Mouse (Mus musculus) liver, adult 10 weeks (tissue): ENCODE measurements around the gene Selenoo. TPM values are rescaled to one million over a fixed set of nuclear protein-coding genes. Genes with fewer than 3 reads are reported as not detected.

ENCODE experiments used
- polyA plus RNA-seq: library from polyadenylated mRNA; stranded (reverse); fragments of 350-450 nt; fragmentation: Illumina TruSeq; extraction: RNeasy Lipid Tissue Mini Kit (QIAGEN cat#74804); gene quantifications from one replicate; pipeline ENCODE4 v1.2.3, GENCODE M21; 2014; ENCODE audit warnings: low read depth, low replicate concordance

Gene Selenoo
- polyA plus RNA-seq = 13.7 TPM

DNA sequence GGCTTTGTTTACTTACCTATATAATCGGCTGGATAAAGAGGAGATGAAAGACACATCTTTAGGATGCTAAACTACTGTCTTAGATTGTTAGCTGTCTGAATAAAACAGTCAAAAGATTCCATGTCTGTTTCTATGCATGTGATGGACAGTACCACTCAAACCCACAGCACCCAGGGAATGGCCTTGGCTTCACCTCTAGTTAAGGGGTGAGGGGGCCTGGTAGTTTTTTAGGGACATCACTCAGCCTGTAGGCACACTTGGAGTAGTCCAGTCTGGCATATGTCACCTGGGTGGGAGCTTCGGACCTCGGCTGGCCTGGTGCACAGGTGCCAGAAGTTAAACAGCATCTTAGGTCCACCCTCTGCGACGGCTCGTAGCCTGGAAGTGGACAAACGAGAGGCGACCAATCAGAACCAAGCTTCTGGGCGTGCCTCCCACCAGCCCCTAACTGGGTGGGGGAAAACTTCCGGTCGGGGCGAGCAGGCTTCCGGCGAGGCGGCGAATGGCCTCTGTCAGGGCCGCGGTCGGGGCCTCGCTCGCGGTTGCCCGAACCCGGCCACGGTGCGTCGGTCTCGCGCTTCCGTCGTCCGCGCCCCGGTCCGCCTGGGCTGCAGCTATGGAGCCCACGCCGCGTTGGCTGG lies at the start of gene Selenoo:
Gene Selenoo (plus strand): TSS at position 478 of the 641 bp plus-strand sequence.

DNA sequence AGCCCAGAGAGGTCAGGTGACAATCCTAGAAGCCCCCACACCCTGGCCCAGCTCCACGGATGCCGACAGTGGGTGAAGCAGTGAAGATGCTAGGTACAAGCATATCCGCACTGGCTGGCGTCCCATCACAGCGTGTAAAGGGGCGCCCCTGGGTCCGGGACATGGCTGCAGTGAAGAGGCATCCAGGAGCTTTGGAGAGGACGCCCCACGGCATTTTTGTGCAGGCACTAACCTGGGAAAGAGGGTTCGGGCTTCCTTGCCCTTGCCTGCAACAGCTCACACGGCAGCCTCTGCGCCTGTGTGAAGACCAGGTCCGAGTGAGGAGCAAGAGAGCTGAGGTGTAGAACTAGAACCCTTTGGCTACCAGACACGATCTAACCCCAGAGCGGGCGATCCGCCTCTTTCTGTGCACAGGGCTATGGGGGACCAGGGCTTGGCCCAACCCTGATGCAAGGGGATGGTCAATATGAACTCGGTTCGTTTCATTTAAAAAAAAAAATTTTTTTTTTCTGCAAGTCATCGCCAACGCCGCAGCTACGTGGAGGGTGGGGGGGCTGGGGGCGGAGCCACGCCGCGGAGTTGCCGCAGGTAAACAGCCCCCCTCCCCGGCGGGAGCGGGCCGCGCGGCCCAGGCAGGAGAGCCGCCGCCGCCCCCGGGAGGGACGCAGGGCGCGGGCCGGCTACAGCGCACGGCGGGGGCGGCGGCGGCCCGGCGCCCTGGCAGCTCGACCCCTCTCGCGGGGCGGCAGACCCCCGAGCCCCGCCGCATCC lies 29.5 kb upstream of the Selenoo start, which contains the start of gene Panx2:
Gene Panx2 (plus strand): TSS at position 574 of the 771 bp plus-strand sequence.

DNA sequence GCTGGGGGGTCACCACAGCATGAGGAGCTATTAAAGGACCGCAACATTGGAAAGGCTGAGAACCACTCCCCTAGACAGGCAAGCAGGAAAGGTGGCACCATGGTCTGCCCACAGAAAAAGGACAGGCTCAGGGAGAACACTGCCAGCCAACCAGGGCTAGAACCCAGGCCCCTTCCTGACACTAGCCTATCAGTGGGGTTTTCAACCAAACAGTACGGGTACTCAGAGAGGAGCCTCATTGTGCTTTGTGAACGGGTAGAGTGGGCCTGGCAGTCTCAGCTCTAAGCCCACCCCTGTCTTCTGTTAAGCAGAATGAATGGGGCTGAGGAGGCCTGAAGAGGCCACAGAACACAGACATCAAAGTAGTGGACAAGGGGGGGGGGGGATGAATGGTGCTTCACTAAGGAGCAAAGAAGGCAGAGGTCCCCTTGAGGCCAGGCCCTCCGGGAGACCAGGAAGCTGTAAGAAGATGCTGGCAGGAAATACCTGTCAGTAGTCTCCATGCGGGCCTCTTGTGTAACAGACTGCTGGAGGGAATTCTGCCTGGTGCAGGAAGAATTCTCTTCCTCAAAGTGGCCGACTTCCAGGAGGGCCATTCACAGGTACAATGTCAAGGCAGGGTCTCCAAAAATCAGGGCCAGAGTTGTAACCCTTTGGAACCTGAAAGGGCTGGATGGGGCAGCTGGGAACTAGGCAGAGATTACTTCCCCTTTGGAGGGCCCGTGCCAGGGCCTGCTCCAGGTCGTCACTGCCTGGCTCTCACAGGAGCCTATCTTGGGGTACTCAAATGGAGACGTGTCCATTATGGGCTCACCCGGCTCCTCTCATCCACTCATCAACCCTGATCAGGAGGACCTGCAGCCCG lies 14.0 kb upstream of the Selenoo start, which contains the start of gene Trabd:
Gene Trabd (plus strand): TSS at position 512 of the 865 bp plus-strand sequence.

DNA sequence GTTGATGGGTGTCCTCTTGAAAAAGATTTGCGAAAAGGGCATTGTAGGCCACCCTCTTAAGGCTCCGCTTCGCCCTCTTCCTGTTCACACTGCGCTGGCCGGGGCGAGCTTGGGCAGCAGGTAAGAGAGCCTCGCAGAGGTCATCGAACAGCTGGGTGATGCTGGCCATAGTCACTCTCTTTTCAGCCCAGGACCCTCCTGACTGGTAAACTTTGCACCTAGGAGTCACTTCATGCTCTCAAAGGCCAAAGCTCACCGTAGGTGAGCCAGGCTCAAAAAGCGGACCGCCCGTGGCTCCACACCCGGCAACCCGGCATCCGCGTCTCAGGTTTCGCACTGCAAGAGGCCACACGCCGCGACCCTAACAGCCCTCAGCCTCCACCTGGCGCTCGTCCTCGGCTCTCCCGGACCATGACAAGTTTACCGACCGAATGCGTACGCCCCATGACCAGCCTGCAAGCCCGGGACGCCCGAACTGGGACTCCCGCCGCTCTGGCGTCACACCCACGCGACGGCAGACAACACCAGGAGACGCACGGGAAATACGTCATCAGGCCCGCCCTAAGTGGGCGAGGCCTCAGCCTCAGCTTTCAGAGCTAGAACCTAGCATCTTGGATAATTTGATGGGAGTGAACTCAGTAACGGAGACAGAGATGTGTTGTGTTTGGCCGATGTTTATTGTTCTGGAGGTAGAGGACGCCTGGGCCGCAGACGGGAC lies 33.9 kb downstream of the Selenoo start, which contains the start of gene Tubgcp6:
Gene Tubgcp6 (minus strand): TSS at position 464 of the 718 bp plus-strand sequence.

DNA sequence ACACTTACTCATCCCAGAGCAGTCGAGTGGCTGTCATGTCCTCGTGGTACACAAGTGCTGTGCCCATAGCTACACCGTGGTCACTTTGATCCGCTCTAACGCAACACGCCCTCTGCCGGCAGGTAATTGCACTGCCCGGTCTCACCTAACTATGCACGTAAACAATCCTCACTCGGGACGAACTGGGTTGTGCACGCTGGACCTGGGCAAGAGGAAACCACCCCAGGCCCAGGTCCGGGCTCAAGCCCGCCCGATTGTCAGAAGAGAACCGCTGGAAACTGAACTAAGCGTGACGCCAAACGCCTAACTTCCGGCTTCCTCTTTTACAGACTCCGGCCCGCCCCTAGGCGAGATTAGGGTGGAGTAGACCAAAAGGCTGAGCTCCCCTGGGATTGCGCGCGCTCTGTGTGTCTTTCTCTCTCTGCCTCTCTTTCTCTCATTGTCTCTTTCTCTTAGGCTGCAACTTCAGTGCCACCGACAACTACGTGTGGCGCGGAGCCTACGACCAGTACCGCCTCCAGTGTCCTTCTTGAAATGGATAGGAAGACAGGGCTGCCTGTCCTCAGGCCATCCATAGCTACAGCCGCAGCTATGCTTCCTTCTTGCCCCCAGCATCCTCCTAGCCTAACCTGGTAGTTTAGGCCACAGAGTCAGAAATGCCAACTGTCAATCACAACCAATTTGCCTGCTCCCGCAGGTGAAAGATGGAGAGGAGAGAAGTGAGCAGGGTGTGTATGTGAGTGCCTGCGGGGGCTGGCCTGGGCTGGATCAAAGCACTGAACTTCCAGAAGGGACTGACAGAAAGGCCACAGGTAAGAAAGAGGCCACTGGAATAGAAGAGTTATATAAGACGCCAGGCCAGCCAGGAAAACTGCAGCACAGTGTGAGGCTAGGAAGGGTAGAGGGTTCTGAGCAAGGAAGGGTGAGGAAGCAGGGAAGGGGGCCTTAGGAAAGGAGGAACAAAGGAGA lies 39.8 kb downstream of the Selenoo start, which contains the start of gene Hdac10:
Gene Hdac10 (minus strand): TSS at position 319 of the 969 bp plus-strand sequence.

DNA sequence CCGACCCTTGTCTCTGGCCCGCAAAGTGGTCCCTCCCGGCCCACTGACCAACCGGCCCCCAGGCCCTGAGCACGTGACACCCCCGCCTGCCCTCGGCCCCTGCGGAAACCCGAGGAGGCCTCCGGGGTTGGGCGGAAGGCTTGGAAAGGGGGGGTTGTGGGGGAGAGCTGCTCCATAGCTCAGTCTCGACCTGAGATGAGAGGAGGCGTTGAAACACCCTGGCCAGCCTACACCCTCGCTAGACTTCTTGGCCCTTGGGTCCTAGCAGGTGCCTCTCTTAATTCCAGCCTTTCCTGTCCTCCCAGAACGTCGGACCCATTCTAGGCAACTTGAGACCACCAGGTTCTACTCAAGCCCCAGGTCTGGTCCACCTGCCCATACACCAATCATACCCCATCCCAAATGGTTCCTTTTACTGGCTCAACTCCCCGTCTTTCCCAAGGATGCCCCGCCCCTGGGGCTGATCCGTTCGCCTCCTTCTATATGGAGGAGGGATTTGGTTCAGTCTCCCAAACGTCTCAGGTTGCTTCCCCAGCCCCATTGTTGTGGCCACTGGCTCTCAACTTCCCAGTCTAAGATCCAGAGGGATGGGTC lies 51.9 kb downstream of the Selenoo start, which contains the start of gene Mapk12:
Gene Mapk12 (minus strand): TSS at position 45 of the 594 bp plus-strand sequence.

DNA sequence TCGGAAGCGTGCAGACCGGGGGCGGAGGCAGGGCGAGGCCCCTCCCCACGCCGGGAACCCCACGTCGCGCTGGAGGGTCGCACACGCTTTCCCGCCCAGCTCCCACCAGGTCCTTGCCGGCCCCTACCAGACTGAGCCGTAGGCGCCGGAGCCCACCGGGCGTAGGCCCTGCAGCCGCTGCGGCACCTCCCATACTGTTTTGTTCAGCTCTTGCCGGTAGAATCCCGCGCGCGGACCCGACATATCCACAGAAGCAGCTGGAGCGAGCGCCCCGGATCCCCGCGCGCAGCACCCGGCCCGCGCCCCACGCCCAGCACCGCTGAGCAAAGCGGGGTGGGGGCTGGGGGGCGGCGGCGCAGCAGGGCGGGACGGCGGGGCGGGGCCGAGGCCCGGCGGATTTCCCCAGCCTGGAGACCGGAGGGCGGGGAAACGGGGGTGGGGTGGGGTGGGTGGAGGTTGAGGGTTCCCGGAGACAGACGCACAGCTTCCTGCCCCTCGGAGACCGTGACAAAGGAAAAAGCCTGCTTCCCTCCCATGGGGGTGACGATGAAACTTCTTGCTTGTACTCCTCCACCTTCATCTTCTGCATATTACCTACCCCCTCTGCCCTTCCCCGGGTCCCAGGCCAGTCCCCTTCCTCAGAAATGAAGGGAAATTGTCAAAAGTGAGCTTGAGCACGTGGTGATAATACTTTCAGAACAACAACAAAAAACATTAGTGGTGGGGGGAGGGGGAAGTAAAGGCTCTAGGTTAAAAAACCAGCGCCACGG lies 60.6 kb downstream of the Selenoo start, which contains the start of gene Mapk11:
Gene Mapk11 (minus strand): TSS at position 358 of the 770 bp plus-strand sequence.

Other genes with a start within 250 kb of the Selenoo start
- 10.1 TPM for gene Pim3, start 226.9 kb upstream of the Selenoo start, polyA plus RNA-seq
- not detected for gene Ttll8, start 134.7 kb upstream of the Selenoo start, polyA plus RNA-seq
- gene Mlc1, start 110.1 kb upstream of the Selenoo start, polyA plus RNA-seq = not detected
- not detected for gene Mov10l1, start 106.2 kb upstream of the Selenoo start, polyA plus RNA-seq
- not detected for gene Panx2, start 29.4 kb upstream of the Selenoo start, polyA plus RNA-seq
- gene Trabd, start 14.0 kb upstream of the Selenoo start, polyA plus RNA-seq = 6.0 TPM
- gene Tubgcp6, start 34.0 kb downstream of the Selenoo start, polyA plus RNA-seq = 1.2 TPM
- 0.79 TPM for gene Hdac10, start 39.6 kb downstream of the Selenoo start, polyA plus RNA-seq
- gene Mapk12, start 51.6 kb downstream of the Selenoo start, polyA plus RNA-seq = 1.1 TPM
- gene Mapk11, start 60.5 kb downstream of the Selenoo start, polyA plus RNA-seq = 0.16 TPM
- gene Plxnb2, start 91.7 kb downstream of the Selenoo start, polyA plus RNA-seq = 6.3 TPM
- 0.56 TPM for gene Dennd6b, start 107.4 kb downstream of the Selenoo start, polyA plus RNA-seq
- 9.0 TPM for gene Ppp6r2, start 122.5 kb downstream of the Selenoo start, polyA plus RNA-seq
- 2.2 TPM for gene Sbf1, start 226.2 kb downstream of the Selenoo start, polyA plus RNA-seq
- gene Adm2, start 233.6 kb downstream of the Selenoo start, polyA plus RNA-seq = not detected
- gene Miox, start 245.3 kb downstream of the Selenoo start, polyA plus RNA-seq = not detected